Mouse (Mus musculus): ENCODE measurements around the gene Gm10097.

GRCm38 (mm10) chr10:5075724-5076123 lies 6.7 kb downstream of the Gm10097 start:
- no peak for TF ChIP-seq NELFE (IDR thresholded peaks at IDR 0.05; ENCODE audit: low read depth, low read length)
- TF ChIP-seq USF1 (IDR thresholded peaks at IDR 0.05; ENCODE audit: low read depth, low read length) = no peak
- TF ChIP-seq NRF1 (IDR thresholded peaks at IDR 0.05; ENCODE audit: low read depth, low read length) = no peak
- no peak for TF ChIP-seq ELF1 (IDR thresholded peaks at IDR 0.05; ENCODE audit: low read depth, low read length)

Data from CH12.LX (cell line).